Mouse (Mus musculus): ENCODE measurements at regions not wholly inside any gene's neighbourhood (a gene's known extent, or its start where the extent isn't known, plus 50 kb on each side); places are given as distances from the start of the nearest gene placed in this dataset.

GRCm38 (mm10) chr2:128420406-128420805 lies 170.6 kb upstream of the Spdye4c start:
- TF ChIP-seq CTCF (IDR thresholded peaks at IDR 0.05; ENCODE audit: low read depth, low read length) (no peak), POLR2A (IDR thresholded peaks at IDR 0.05; ENCODE audit: borderline replicate concordance, low read depth, low read length) (no peak)

All from bone marrow macrophage, adult 2 months (primary cell).